Mouse (Mus musculus): ENCODE data around the gene Cstb.
A peak's percentile ranks its signal among the peaks of the same experiment; 100 is the strongest.
"Not testable (repeated sequence)": the region's sequence is repeated elsewhere in the genome, so short reads cannot be mapped to it uniquely, and the experiment has no call there.

Cstb gene

GRCm38 (mm10) chr10:78425181-78426041 lies at the start of gene Cstb:
Gene Cstb, plus strand, starts transcription at chr10:78425669.
- DNase-seq = peak; percentile 88 to 89

- DNase-seq = no peak
Measured at GRCm38 (mm10) chr10:78378516-78378915, 47.0 kb upstream of the Cstb start.

- no peak for DNase-seq
Measured at GRCm38 (mm10) chr10:78383567-78383966, 41.9 kb upstream of the Cstb start.

- DNase-seq = peak; percentile 31 to 53
Measured at GRCm38 (mm10) chr10:78385520-78385919, 39.9 kb upstream of the Cstb start.

- no peak for DNase-seq
Measured at GRCm38 (mm10) chr10:78388216-78388980, 37.1 kb upstream of the Cstb start.

GRCm38 (mm10) chr10:78390982-78391470 lies 34.4 kb upstream of the Cstb start:
- no peak for DNase-seq

GRCm38 (mm10) chr10:78392072-78392471 lies 33.4 kb upstream of the Cstb start:
- peak; percentile 71 to 74 for DNase-seq

GRCm38 (mm10) chr10:78395377-78395776 lies 30.1 kb upstream of the Cstb start:
- DNase-seq = no peak

GRCm38 (mm10) chr10:78395819-78396624 lies 29.4 kb upstream of the Cstb start:
- DNase-seq = peak; percentile 85 to 92

- no peak for DNase-seq
Measured at GRCm38 (mm10) chr10:78396625-78396885, 28.9 kb upstream of the Cstb start.

- DNase-seq = peak; percentile 26 to 46
Measured at GRCm38 (mm10) chr10:78399090-78399657, 26.3 kb upstream of the Cstb start.

- no peak for DNase-seq
Measured at GRCm38 (mm10) chr10:78401127-78401526, 24.3 kb upstream of the Cstb start.

- DNase-seq = no peak
Measured at GRCm38 (mm10) chr10:78402301-78402922, 23.1 kb upstream of the Cstb start.

GRCm38 (mm10) chr10:78406152-78406551 lies 19.3 kb upstream of the Cstb start:
- no peak for DNase-seq

GRCm38 (mm10) chr10:78407132-78407531 lies 18.3 kb upstream of the Cstb start:
- no peak for DNase-seq

GRCm38 (mm10) chr10:78409035-78409788 lies 16.3 kb upstream of the Cstb start:
- DNase-seq = no peak

- DNase-seq = no peak
Measured at GRCm38 (mm10) chr10:78411851-78412250, 13.6 kb upstream of the Cstb start.

- DNase-seq = peak; percentile 93 to 94
Measured at GRCm38 (mm10) chr10:78412319-78413151, 12.9 kb upstream of the Cstb start, which contains the start of gene Rrp1. Gene Rrp1, minus strand, starts transcription at chr10:78413043.

GRCm38 (mm10) chr10:78413152-78413520 lies 12.3 kb upstream of the Cstb start:
- no peak for DNase-seq

- not testable (repeated sequence) for DNase-seq
Measured at GRCm38 (mm10) chr10:78414936-78415335, 10.5 kb upstream of the Cstb start.

All from thymus, postnatal 36 days (tissue).